Mouse (Mus musculus) B cell, adult 62 days (primary cell): ENCODE measurements around the gene Ackr2. TPM values are rescaled to one million over a fixed set of nuclear protein-coding genes. Genes with fewer than 3 reads are reported as not detected.

ENCODE experiments used
- total RNA-seq: library from RNA; stranded (reverse); gene quantifications from 4 replicates; pipeline ENCODE4 v1.2.4, GENCODE M21; 2023

The Ackr2 gene
- 18.4 to 24.6 TPM (median 21.1 TPM) in 4 replicates for total RNA-seq

GRCm38 (mm10) chr9:121898245-121898644 is at the start of gene Ackr2:
TSS of gene Ackr2 (plus strand) at chr9:121898355.

GRCm38 (mm10) chr9:121858153-121858488 is 40.0 kb upstream of the Ackr2 start, which contains the start of gene Higd1a:
TSS of gene Higd1a (minus strand) at chr9:121858362.

GRCm38 (mm10) chr9:121916102-121916501 is 17.9 kb downstream of the Ackr2 start, which contains the start of gene Cyp8b1:
TSS of gene Cyp8b1 (minus strand) at chr9:121916305.

GRCm38 (mm10) chr9:121950418-121951113 is 52.4 kb downstream of the Ackr2 start, which contains the start of gene Fam198a:
TSS of gene Fam198a (plus strand) at chr9:121950988.

Other genes with a start within 250 kb of the Ackr2 start
- gene Sec22c, start 192.9 kb upstream of the Ackr2 start, total RNA-seq: 21.2 to 28.7 TPM (median 23.8 TPM) in 4 replicates
- 23.8 to 27.7 TPM (median 26.2 TPM) in 4 replicates for gene Ss18l2, start 188.0 kb upstream of the Ackr2 start, total RNA-seq
- 272 to 303 TPM (median 296 TPM) in 4 replicates for gene Nktr, start 179.2 kb upstream of the Ackr2 start, total RNA-seq
- gene Zfp651, start 139.0 kb upstream of the Ackr2 start, total RNA-seq: 0.09 to 0.53 TPM (median 0.34 TPM) in 4 replicates
- not detected in 4 replicates for gene Klhl40, start 120.7 kb upstream of the Ackr2 start, total RNA-seq
- gene Hhatl, start 105.8 kb upstream of the Ackr2 start, total RNA-seq: not detected in 4 replicates
- not detected in 4 replicates for gene Ccdc13, start 58.9 kb upstream of the Ackr2 start, total RNA-seq
- 26.6 to 31.7 TPM (median 28.8 TPM) in 4 replicates for gene Higd1a, start 40.0 kb upstream of the Ackr2 start, total RNA-seq
- gene Cyp8b1, start 17.9 kb downstream of the Ackr2 start, total RNA-seq: not detected in 4 replicates
- gene Fam198a, start 52.6 kb downstream of the Ackr2 start, total RNA-seq: 0.91 to 1.9 TPM (median 1.2 TPM) in 4 replicates
- gene Pomgnt2, start 98.8 kb downstream of the Ackr2 start, total RNA-seq: not detected in 4 replicates
- gene Snrk, start 218.9 kb downstream of the Ackr2 start, total RNA-seq: 68.6 to 77.2 TPM (median 74.4 TPM) in 4 replicates